In genomic region chr11:45635896-45636295, GRCm38 (mm10) we compare ENCODE assay signal across 34 mouse cellular contexts.
"Had no signal": no experiment of that assay in that cellular context is flagged by ENCODE, and none has a peak within 500 bp of the region (broad histone marks: within the 10 kb centered on the region; RNA-seq: fewer than 3 reads in every experiment).

No protein-coding gene starts in this region.

- H3K9me3 ChIP-seq: heart, embryonic 15.5 days; hindbrain, embryonic 10.5 days; hindbrain, embryonic 12.5 days; hindbrain, embryonic 13.5 days; hindbrain, embryonic 15.5 days; intestine, embryonic 15.5 days; kidney, embryonic 15.5 days had no signal

- ATAC-seq: hindbrain, embryonic 16.5 days; hindbrain, postnatal 0 days; inflammation-experienced regulatory T-cells, adult 6 months; intestine, embryonic 15.5 days; intestine, embryonic 16.5 days; intestine, postnatal 0 days had no signal

- H3K36me3 ChIP-seq: heart, embryonic 12.5 days; heart, embryonic 13.5 days; heart, embryonic 15.5 days; hindbrain, embryonic 10.5 days; hindbrain, embryonic 12.5 days; hindbrain, embryonic 13.5 days; hindbrain, embryonic 15.5 days; intestine, embryonic 15.5 days; kidney, embryonic 15.5 days had no signal

- H3K27ac ChIP-seq: hindbrain, embryonic 10.5 days; hindbrain, embryonic 12.5 days; hindbrain, embryonic 13.5 days; hindbrain, embryonic 14.5 days; hindbrain, embryonic 15.5 days; hindbrain, postnatal 0 days; intestine, embryonic 15.5 days; kidney, embryonic 15.5 days; kidney, postnatal 0 days; layer of hippocampus, adult 2 months; left cerebral cortex, adult 2 months had no signal

- H3K27me3 ChIP-seq: heart, embryonic 12.5 days; heart, embryonic 13.5 days; heart, embryonic 15.5 days; hindbrain, embryonic 12.5 days; hindbrain, embryonic 13.5 days; hindbrain, embryonic 15.5 days; intestine, embryonic 15.5 days; kidney, embryonic 15.5 days had no signal

- H3K4me1 ChIP-seq: heart, embryonic 12.5 days; heart, embryonic 15.5 days; hindbrain, embryonic 10.5 days; hindbrain, embryonic 12.5 days; hindbrain, embryonic 13.5 days; hindbrain, embryonic 15.5 days; intestine, embryonic 15.5 days; kidney, embryonic 15.5 days had no signal

- H3K9ac ChIP-seq: heart, embryonic 12.5 days; heart, embryonic 13.5 days; heart, embryonic 15.5 days; hindbrain, embryonic 12.5 days; hindbrain, embryonic 13.5 days; hindbrain, embryonic 14.5 days; hindbrain, embryonic 15.5 days; intestine, embryonic 15.5 days; kidney, embryonic 15.5 days had no signal

- H3K4me2 ChIP-seq: heart, embryonic 11.5 days; heart, embryonic 12.5 days; heart, embryonic 13.5 days; heart, embryonic 15.5 days; hindbrain, embryonic 12.5 days; hindbrain, embryonic 13.5 days; hindbrain, embryonic 14.5 days; hindbrain, embryonic 15.5 days; intestine, embryonic 15.5 days; kidney, embryonic 15.5 days had no signal

- H3K4me3 ChIP-seq: heart, embryonic 12.5 days; heart, embryonic 13.5 days; heart, embryonic 15.5 days; hindbrain, embryonic 10.5 days; hindbrain, embryonic 12.5 days; hindbrain, embryonic 13.5 days; hindbrain, embryonic 15.5 days; intestine, embryonic 15.5 days; kidney, embryonic 15.5 days; layer of hippocampus, adult 2 months; left cerebral cortex, adult 2 months had no signal

- DNase-seq: heart, postnatal 10 days; heart, postnatal 36 days; heart, postnatal 4 days; kidney, adult 11 months; kidney, adult 18-20 months; kidney, adult 2 months; kidney, adult 8-10 months; kidney, adult 9 months; kidney, postnatal 10 days; kidney, postnatal 14 days; kidney, postnatal 25 days; kidney, postnatal 36 days; kidney, postnatal 4 days; layer of hippocampus, adult 9-11 months; layer of hippocampus, postnatal 36 days had no signal
